Comparison of ENCODE assay signal across 18 mouse cellular contexts in genomic region chr19:38027389-38027788, GRCm38 (mm10). TPM values are rescaled to one million over a fixed set of nuclear protein-coding genes. Genes with fewer than 3 reads are reported as not detected.
DNase-seq lines count a peak whose midpoint lies in the region; ATAC-seq and TF ChIP-seq lines count a peak whose summit lies in the region.
"Had no signal": no experiment of that assay in that cellular context is flagged by ENCODE, and none has a peak within 500 bp of the region (broad histone marks: within the 10 kb centered on the region; RNA-seq: fewer than 3 reads in every experiment).

No protein-coding gene starts in this region.

- ATAC-seq in heart, embryonic 16.5 days (replicated peaks; ENCODE audit: extremely low read depth, insufficient read depth, low FRiP score): no peak
- ATAC-seq in liver, embryonic 12.5 days: no peak
- no peak for ATAC-seq in liver, postnatal 0 days
- ATAC-seq in midbrain, postnatal 0 days (ENCODE audit: low FRiP score): no peak
- ATAC-seq: forebrain, embryonic 15.5 days; Patski had no signal

- H3K36me3 ChIP-seq in heart, embryonic 16.5 days (ENCODE audit: control insufficient read depth, insufficient read depth): no peaks in the 10 kb centered on the region
- no peaks in the 10 kb centered on the region for H3K36me3 ChIP-seq in liver, embryonic 12.5 days
- H3K36me3 ChIP-seq in liver, postnatal 0 days (replicated peaks; ENCODE audit: insufficient read depth, low read length): no peaks in the 10 kb centered on the region
- no peaks in the 10 kb centered on the region for H3K36me3 ChIP-seq in hindbrain, embryonic 10.5 days
- no peaks in the 10 kb centered on the region for H3K36me3 ChIP-seq in midbrain, postnatal 0 days (ENCODE audit: insufficient read depth, low read length)
- H3K36me3 ChIP-seq: forebrain, embryonic 15.5 days; hindbrain, embryonic 13.5 days; neural tube, embryonic 12.5 days had no signal

- no peak for TF ChIP-seq EP300 in liver, postnatal 0 days (IDR thresholded peaks at IDR 0.05; ENCODE audit: low read depth)

- no peak overlapping the region for H3K9ac ChIP-seq in heart, embryonic 16.5 days (ENCODE audit: low read length)
- H3K9ac ChIP-seq in liver, embryonic 12.5 days: no peak overlapping the region
- H3K9ac ChIP-seq in liver, postnatal 0 days (replicated peaks): no peak overlapping the region
- no peak overlapping the region for H3K9ac ChIP-seq in midbrain, postnatal 0 days (replicated peaks; ENCODE audit: low read length, poor library complexity, severe bottlenecking)
- H3K9ac ChIP-seq: forebrain, embryonic 15.5 days; hindbrain, embryonic 13.5 days; neural tube, embryonic 12.5 days had no signal

- H3K4me2 ChIP-seq in heart, embryonic 16.5 days (ENCODE audit: low read depth, low read length): no peak overlapping the region
- H3K4me2 ChIP-seq in liver, embryonic 12.5 days: no peak overlapping the region
- H3K4me2 ChIP-seq in liver, postnatal 0 days (ENCODE audit: low read depth, low read length): no peak overlapping the region
- H3K4me2 ChIP-seq in midbrain, postnatal 0 days (ENCODE audit: low read depth, low read length, poor library complexity, severe bottlenecking): no peak overlapping the region
- H3K4me2 ChIP-seq: forebrain, embryonic 15.5 days; heart, embryonic 11.5 days; hindbrain, embryonic 13.5 days; neural tube, embryonic 12.5 days had no signal

- no peak overlapping the region for H3K4me3 ChIP-seq in heart, embryonic 16.5 days (ENCODE audit: low read length)
- no peak overlapping the region for H3K4me3 ChIP-seq in liver, embryonic 12.5 days
- H3K4me3 ChIP-seq in bone marrow macrophage, adult 2 months (ENCODE audit: insufficient read depth, low read length): no peak overlapping the region
- H3K4me3 ChIP-seq in liver, postnatal 0 days (ENCODE audit: low read depth, low read length): no peak overlapping the region
- H3K4me3 ChIP-seq in hindbrain, embryonic 10.5 days: no peak overlapping the region
- no peak overlapping the region for H3K4me3 ChIP-seq in midbrain, postnatal 0 days (ENCODE audit: low read depth, low read length)
- H3K4me3 ChIP-seq: erythroblast, embryonic 14.5 days; forebrain, embryonic 15.5 days; hindbrain, embryonic 13.5 days; neural tube, embryonic 12.5 days had no signal

- TF ChIP-seq POLR2A in bone marrow macrophage, adult 2 months (IDR thresholded peaks at IDR 0.05; ENCODE audit: borderline replicate concordance, low read depth, low read length): no peak

- no peak for DNase-seq in heart, adult 11 months
- DNase-seq in liver: no peak
- DNase-seq in liver, postnatal 0 days: no peak
- DNase-seq in hindbrain, embryonic 10.5 days (ENCODE audit: low spot score): no peak
- no peak for DNase-seq in midbrain, postnatal 0 days (ENCODE audit: low spot score)
- DNase-seq: cerebellum, postnatal 14 days; gastrocnemius, postnatal 10 days; layer of hippocampus, adult 9-11 months; right cerebral cortex, postnatal 4 days had no signal

- H3K4me1 ChIP-seq in heart, embryonic 16.5 days (ENCODE audit: control insufficient read depth, insufficient read depth, low read length): peaks cover 35% of the 10 kb centered on the region
- H3K4me1 ChIP-seq in liver, embryonic 12.5 days: peaks cover 34% of the 10 kb centered on the region
- H3K4me1 ChIP-seq in bone marrow macrophage, adult 2 months (ENCODE audit: control insufficient read depth, insufficient read depth, low read length): peaks cover 70% of the 10 kb centered on the region
- H3K4me1 ChIP-seq in liver, postnatal 0 days (ENCODE audit: insufficient read depth): peaks cover 47% of the 10 kb centered on the region
- H3K4me1 ChIP-seq in hindbrain, embryonic 10.5 days (replicated peaks): peaks cover 31% of the 10 kb centered on the region
- 0 out of 2 replicates have a peak, but pooled peaks cover 4% of the 10 kb centered on the region for H3K4me1 ChIP-seq in midbrain, postnatal 0 days (ENCODE audit: insufficient read depth, low read length)
- H3K4me1 ChIP-seq: hindbrain, embryonic 13.5 days; neural tube, embryonic 12.5 days had no signal

- no peaks in the 10 kb centered on the region for H3K27me3 ChIP-seq in heart, embryonic 16.5 days (ENCODE audit: control insufficient read depth, insufficient read depth, low read length)
- H3K27me3 ChIP-seq in liver, embryonic 12.5 days (replicated peaks): peaks cover 18% of the 10 kb centered on the region
- H3K27me3 ChIP-seq in liver, postnatal 0 days (ENCODE audit: insufficient read depth, low read length): no peaks in the 10 kb centered on the region
- no peaks in the 10 kb centered on the region for H3K27me3 ChIP-seq in hindbrain, embryonic 10.5 days (ENCODE audit: insufficient read depth, poor library complexity, severe bottlenecking)
- H3K27me3 ChIP-seq in midbrain, postnatal 0 days (ENCODE audit: insufficient read depth, low read length): no peaks in the 10 kb centered on the region
- H3K27me3 ChIP-seq: forebrain, embryonic 15.5 days; neural tube, embryonic 12.5 days; Patski had no signal

- WGBS in heart, embryonic 16.5 days: 84% methylated on average over 6 of the region's 6 CpGs
- 62% methylated on average over 6 of the region's 6 CpGs for WGBS in liver, embryonic 12.5 days (ENCODE audit: insufficient replicate concordance)
- 73% methylated on average over 6 of the region's 6 CpGs for WGBS in liver, postnatal 0 days (ENCODE audit: insufficient replicate concordance)
- 83% methylated on average over 6 of the region's 6 CpGs for WGBS in hindbrain, embryonic 10.5 days
- WGBS in midbrain, postnatal 0 days: 85% methylated on average over 6 of the region's 6 CpGs

- no peaks in the 10 kb centered on the region for H3K9me3 ChIP-seq in heart, embryonic 16.5 days (replicated peaks; ENCODE audit: control insufficient read depth, low read length)
- H3K9me3 ChIP-seq in liver, embryonic 12.5 days (replicated peaks): no peaks in the 10 kb centered on the region
- H3K9me3 ChIP-seq in liver, postnatal 0 days (ENCODE audit: low read length): no peaks in the 10 kb centered on the region
- no peaks in the 10 kb centered on the region for H3K9me3 ChIP-seq in hindbrain, embryonic 10.5 days
- H3K9me3 ChIP-seq in midbrain, postnatal 0 days (ENCODE audit: low read length): no peaks in the 10 kb centered on the region
- H3K9me3 ChIP-seq: forebrain, embryonic 15.5 days; hindbrain, embryonic 13.5 days; neural tube, embryonic 12.5 days had no signal

- peak overlapping the region; percentile 55 for H3K27ac ChIP-seq in heart, embryonic 16.5 days (ENCODE audit: low read length)
- H3K27ac ChIP-seq in liver, embryonic 12.5 days: peak overlapping the region; percentile 59
- peak overlapping the region; percentile 89 for H3K27ac ChIP-seq in bone marrow macrophage, adult 2 months (ENCODE audit: insufficient read depth, low read depth, low read length)
- H3K27ac ChIP-seq in liver, postnatal 0 days (ENCODE audit: low read depth): peak overlapping the region; percentile 78
- no peak overlapping the region for H3K27ac ChIP-seq in hindbrain, embryonic 10.5 days
- H3K27ac ChIP-seq in midbrain, postnatal 0 days (ENCODE audit: low read depth, low read length): no peak overlapping the region
- H3K27ac ChIP-seq: forebrain, embryonic 15.5 days; hindbrain, embryonic 13.5 days; neural tube, embryonic 12.5 days had no signal

- no peak for TF ChIP-seq CTCF in bone marrow macrophage, adult 2 months (IDR thresholded peaks at IDR 0.05; ENCODE audit: low read depth, low read length)
- TF ChIP-seq CTCF in liver, postnatal 0 days (IDR thresholded peaks at IDR 0.05; ENCODE audit: low read depth): no peak
- TF ChIP-seq CTCF in midbrain, postnatal 0 days (IDR thresholded peaks at IDR 0.05): no peak

RNA-seq across cellular contexts. Expression of gene Myof, which starts 16.0 kb away (rescaled TPM):
- polyA plus RNA-seq in heart, embryonic 16.5 days (2015; fragmentation: Nextera tagmentation; extraction: Ambion mirVana): 5.5 and 6.7 TPM in 2 replicates
- 0.66 and 0.97 TPM in 2 replicates for polyA plus RNA-seq in liver, embryonic 12.5 days (2016; fragmentation: Nextera tagmentation; extraction: Ambion mirVana)
- 156 and 160 TPM in 2 replicates for polyA plus RNA-seq in bone marrow macrophage, adult 2 months (2012; ENCODE audit: insufficient read depth, insufficient read length, missing spikeins)
- polyA plus RNA-seq in liver, postnatal 0 days (2015; fragmentation: Nextera tagmentation; extraction: Ambion mirVana): 1.6 and 1.7 TPM in 2 replicates
- polyA plus RNA-seq in hindbrain, embryonic 10.5 days (2016; fragmentation: Nextera tagmentation; extraction: Ambion mirVana): 2.2 and 2.4 TPM in 2 replicates
- 5.4 and 6.5 TPM in 2 replicates for total RNA-seq in midbrain, postnatal 0 days (2014; rRNA removed)
- polyA plus RNA-seq in midbrain, postnatal 0 days (2015; fragmentation: Nextera tagmentation; extraction: Ambion mirVana): 1.9 and 2.1 TPM in 2 replicates
- polyA plus RNA-seq: erythroblast, embryonic 14.5 days had no signal

RNA-seq across cellular contexts. Expression of gene Cep55, which starts 27.4 kb away (rescaled TPM):
- 28.5 and 33.5 TPM in 2 replicates for polyA plus RNA-seq in heart, embryonic 16.5 days (2015; fragmentation: Nextera tagmentation; extraction: Ambion mirVana)
- 8.6 and 9.6 TPM in 2 replicates for polyA plus RNA-seq in liver, embryonic 12.5 days (2016; fragmentation: Nextera tagmentation; extraction: Ambion mirVana)
- 21.0 and 23.2 TPM in 2 replicates for polyA plus RNA-seq in bone marrow macrophage, adult 2 months (2012; ENCODE audit: insufficient read depth, insufficient read length, missing spikeins)
- polyA plus RNA-seq in liver, postnatal 0 days (2015; fragmentation: Nextera tagmentation; extraction: Ambion mirVana): 3.0 and 3.3 TPM in 2 replicates
- polyA plus RNA-seq in hindbrain, embryonic 10.5 days (2016; fragmentation: Nextera tagmentation; extraction: Ambion mirVana): 33.5 and 42.9 TPM in 2 replicates
- total RNA-seq in midbrain, postnatal 0 days (2014; rRNA removed): 1.3 and 2.3 TPM in 2 replicates
- 0.88 and 0.90 TPM in 2 replicates for polyA plus RNA-seq in midbrain, postnatal 0 days (2015; fragmentation: Nextera tagmentation; extraction: Ambion mirVana)
- polyA plus RNA-seq: erythroblast, embryonic 14.5 days had no signal

Comparison
In these comparisons a context has a peak if more than half of its experiments do, and no peak if none do; other contexts are left out.
1. H3K27ac ChIP-seq: peak in heart, embryonic 16.5 days (single experiment), liver, embryonic 12.5 days (single experiment), bone marrow macrophage, adult 2 months (single experiment) and liver, postnatal 0 days (single experiment); none in hindbrain, embryonic 10.5 days (single experiment) and midbrain, postnatal 0 days (single experiment).
2. RNA of gene Myof, which starts 16.0 kb away (polyA plus RNA-seq): 156 to 160 TPM in bone marrow macrophage, adult 2 months; 5.5 to 6.7 TPM in heart, embryonic 16.5 days, 2.2 to 2.4 TPM in hindbrain, embryonic 10.5 days, 1.9 to 2.1 TPM in midbrain, postnatal 0 days, 1.6 to 1.7 TPM in liver, postnatal 0 days and 0.66 to 0.97 TPM in liver, embryonic 12.5 days; every median in the first group is over 10 times any median in the second.